Mouse (Mus musculus): ENCODE measurements around the gene Herpud2. TPM values are rescaled to one million over a fixed set of nuclear protein-coding genes. Genes with fewer than 3 reads are reported as not detected.

Gene Herpud2
- total and polyA plus RNA-seq, 3 experiments = 4.2 to 16.2 (median 8.3) TPM

GRCm38 (mm10) chr9:25200987-25201386 lies 49.4 kb upstream of the Herpud2 start:
- Histone ChIP-seq H3K9ac (ENCODE audit: insufficient read depth, low read depth) (no peak overlapping the region), H3K36me3 (replicated peaks in 1 of 2; ENCODE audit: control insufficient read depth in 1 of 2, insufficient read depth in 1 of 2, low read length in 1 of 2) (no peaks in the 10 kb centered on the region), H3K27ac (ENCODE audit: insufficient read depth, low read depth) (no peak overlapping the region), H3K4me3 (replicated peaks in 1 of 3; ENCODE audit: low read depth in 2 of 3, low read length in 2 of 3, poor library complexity in 1 of 3) (no peak overlapping the region), H3K4me1 (ENCODE audit: control insufficient read depth in 1 of 2, insufficient read depth in 2 of 2) (peaks cover 14 to 16% of the 10 kb centered on the region in 2 experiments), H3K9me3 (replicated peaks; ENCODE audit: low read length) (no peaks in the 10 kb centered on the region), H3K27me3 (replicated peaks) (no peaks in the 10 kb centered on the region), H3K79me2 (replicated peaks; ENCODE audit: control insufficient read depth, extremely low read depth, insufficient read depth, poor library complexity, severe bottlenecking) (no peaks in the 10 kb centered on the region), H3K4me2 (ENCODE audit: insufficient read depth, low read depth, poor library complexity, severe bottlenecking) (no peak overlapping the region)
- no peak for TF ChIP-seq MYC (IDR thresholded peaks at IDR 0.05; ENCODE audit: low read depth, low read length)
- no peak for TF ChIP-seq RAD21 (IDR thresholded peaks at IDR 0.05; ENCODE audit: low read depth, low read length)
- TF ChIP-seq RCOR1 (conservative IDR thresholded peaks at IDR 0.05; ENCODE audit: low read depth, low read length) = no peak
- TF ChIP-seq USF1 (IDR thresholded peaks at IDR 0.05; ENCODE audit: low read depth, low read length) = no peak
- in situ Hi-C loops (cut with MboI; ENCODE audit: low pct_ligation_motif_present, low pct_unique_long_range_greater_than_20kb, low sequenced_read_pairs) = no loop called here
- DNase-seq (ENCODE audit: extremely low read depth) = no peak
- dilution Hi-C loops (cut with MboI; ENCODE audit: extremely low pct_ligation_motif_present, extremely low pct_unique_long_range_greater_than_20kb, low sequenced_read_pairs) = no loop called here

GRCm38 (mm10) chr9:25200148-25200547 lies 48.5 kb upstream of the Herpud2 start:
- H3K27ac ChIP-seq (ENCODE audit: insufficient read depth, low read depth) = no peak overlapping the region
- peaks cover 19 to 20% of the 10 kb centered on the region in 2 experiments for H3K4me1 ChIP-seq (ENCODE audit: control insufficient read depth in 1 of 2, insufficient read depth in 2 of 2)
- H3K79me2 ChIP-seq (replicated peaks; ENCODE audit: control insufficient read depth, extremely low read depth, insufficient read depth, poor library complexity, severe bottlenecking) = no peaks in the 10 kb centered on the region
- in situ Hi-C loops (cut with MboI; ENCODE audit: low pct_ligation_motif_present, low pct_unique_long_range_greater_than_20kb, low sequenced_read_pairs) (no loop called here), dilution Hi-C loops (cut with MboI; ENCODE audit: extremely low pct_ligation_motif_present, extremely low pct_unique_long_range_greater_than_20kb, low sequenced_read_pairs) (no loop called here)
- no peak for DNase-seq (ENCODE audit: extremely low read depth)
- H3K27me3 ChIP-seq (replicated peaks) = no peaks in the 10 kb centered on the region
- H3K4me2 ChIP-seq (ENCODE audit: insufficient read depth, low read depth, poor library complexity, severe bottlenecking) = 0 out of 2 replicates have a peak overlapping the region, but pooled peaks have one; percentile 16
- no peak overlapping the region for H3K9ac ChIP-seq (ENCODE audit: insufficient read depth, low read depth)
- H3K36me3 ChIP-seq (replicated peaks in 1 of 2; ENCODE audit: control insufficient read depth in 1 of 2, insufficient read depth in 1 of 2, low read length in 1 of 2) = no peaks in the 10 kb centered on the region
- H3K4me3 ChIP-seq (replicated peaks in 1 of 3; ENCODE audit: low read depth in 2 of 3, low read length in 2 of 3, poor library complexity in 1 of 3) = no peak overlapping the region
- no peak for TF ChIP-seq USF2 (conservative IDR thresholded peaks at IDR 0.05; ENCODE audit: low read depth, low read length)
- no peak for TF ChIP-seq E2F4 (IDR thresholded peaks at IDR 0.05; ENCODE audit: insufficient replicate concordance, low read depth, low read length)
- TF ChIP-seq RAD21 (IDR thresholded peaks at IDR 0.05; ENCODE audit: low read depth, low read length) = no peak
- no peak for TF ChIP-seq MAX (IDR thresholded peaks at IDR 0.05; ENCODE audit: low read length)
- no peak for TF ChIP-seq JUND (conservative IDR thresholded peaks at IDR 0.05; ENCODE audit: low read depth, low read length)
- TF ChIP-seq MEF2A (IDR thresholded peaks at IDR 0.05; ENCODE audit: borderline replicate concordance, low read depth, low read length) = no peak
- no peak for TF ChIP-seq ZKSCAN1 (IDR thresholded peaks at IDR 0.05; ENCODE audit: borderline replicate concordance, low read depth, low read length)
- TF ChIP-seq ELF1 (IDR thresholded peaks at IDR 0.05; ENCODE audit: low read depth, low read length) = no peak
- TF ChIP-seq POLR2AphosphoS2 (IDR thresholded peaks at IDR 0.05; ENCODE audit: low read depth, low read length) = no peak
- no peak for TF ChIP-seq JUN (IDR thresholded peaks at IDR 0.05; ENCODE audit: insufficient read depth, low read depth, low read length)
- no peaks in the 10 kb centered on the region for H3K9me3 ChIP-seq (replicated peaks; ENCODE audit: low read length)

GRCm38 (mm10) chr9:25196746-25197145 lies 45.1 kb upstream of the Herpud2 start:
- Histone ChIP-seq H3K36me3 (replicated peaks in 1 of 2; ENCODE audit: control insufficient read depth in 1 of 2, insufficient read depth in 1 of 2, low read length in 1 of 2) (no peaks in the 10 kb centered on the region), H3K4me2 (ENCODE audit: insufficient read depth, low read depth, poor library complexity, severe bottlenecking) (peak overlapping the region; percentile 18), H3K4me3 (replicated peaks in 1 of 3; ENCODE audit: low read depth in 2 of 3, low read length in 2 of 3, poor library complexity in 1 of 3) (no peak overlapping the region), H3K4me1 (ENCODE audit: control insufficient read depth in 1 of 2, insufficient read depth in 2 of 2) (peaks cover 19 to 30% of the 10 kb centered on the region in 2 experiments), H3K9me3 (replicated peaks; ENCODE audit: low read length) (no peaks in the 10 kb centered on the region), H3K9ac (ENCODE audit: insufficient read depth, low read depth) (no peak overlapping the region), H3K27ac (ENCODE audit: insufficient read depth, low read depth) (no peak overlapping the region), H3K79me2 (replicated peaks; ENCODE audit: control insufficient read depth, extremely low read depth, insufficient read depth, poor library complexity, severe bottlenecking) (no peaks in the 10 kb centered on the region), H3K27me3 (replicated peaks) (no peaks in the 10 kb centered on the region)
- dilution Hi-C loops (cut with MboI; ENCODE audit: extremely low pct_ligation_motif_present, extremely low pct_unique_long_range_greater_than_20kb, low sequenced_read_pairs) (no loop called here), in situ Hi-C loops (cut with MboI; ENCODE audit: low pct_ligation_motif_present, low pct_unique_long_range_greater_than_20kb, low sequenced_read_pairs) (no loop called here)
- peak; percentile 49 for DNase-seq (ENCODE audit: extremely low read depth)
- TF ChIP-seq RAD21 (IDR thresholded peaks at IDR 0.05; ENCODE audit: low read depth, low read length) (no peak), IRF4 (IDR thresholded peaks at IDR 0.05; ENCODE audit: low read depth, low read length) (peak; percentile 14; the same call in 1 of the 2 replicates), USF1 (IDR thresholded peaks at IDR 0.05; ENCODE audit: low read depth, low read length) (peak; percentile 55), NELFE (IDR thresholded peaks at IDR 0.05; ENCODE audit: low read depth, low read length) (no peak), ZNF384 (IDR thresholded peaks at IDR 0.05; ENCODE audit: low read depth, low read length) (no peak), MAFK (IDR thresholded peaks at IDR 0.05; ENCODE audit: insufficient replicate concordance, low read length) (no peak), NRF1 (IDR thresholded peaks at IDR 0.05; ENCODE audit: low read depth, low read length) (no peak), ZKSCAN1 (IDR thresholded peaks at IDR 0.05; ENCODE audit: borderline replicate concordance, low read depth, low read length) (no peak), CHD1 (IDR thresholded peaks at IDR 0.05; ENCODE audit: low read depth, low read length) (no peak), USF2 (conservative IDR thresholded peaks at IDR 0.05; ENCODE audit: low read depth, low read length) (peak; percentile 68), SMC3 (IDR thresholded peaks at IDR 0.05; ENCODE audit: low read depth, low read length) (no peak), HCFC1 (IDR thresholded peaks at IDR 0.05; ENCODE audit: low read depth, low read length) (no peak), EP300 (IDR thresholded peaks at IDR 0.05; ENCODE audit: low read length) (peak; percentile 20; the same call in 1 of the 2 replicates), MXI1 (IDR thresholded peaks at IDR 0.05; ENCODE audit: low read depth, low read length) (no peak), BHLHE40 (IDR thresholded peaks at IDR 0.05; ENCODE audit: low read depth, low read length) (peak; percentile 86), ZMIZ1 (IDR thresholded peaks at IDR 0.05; ENCODE audit: low read depth, low read length) (no peak), MEF2A (IDR thresholded peaks at IDR 0.05; ENCODE audit: borderline replicate concordance, low read depth, low read length) (peak; percentile 84)
